Mouse (Mus musculus): ENCODE data around the gene Socs2.

Socs2 gene

GRCm38 (mm10) chr10:95362326-95362725 lies 54.7 kb downstream of the Socs2 start:
- in situ Hi-C loops (cut with MboI; ENCODE audit: low pct_unique_long_range_greater_than_20kb in 1 of 2, low sequenced_read_pairs in 2 of 2, unreplicated experiment in 1 of 2): no loop called here

- in situ Hi-C loops (cut with MboI; ENCODE audit: low pct_unique_long_range_greater_than_20kb in 1 of 2, low sequenced_read_pairs in 2 of 2, unreplicated experiment in 1 of 2): no loop called here
Measured at GRCm38 (mm10) chr10:95361260-95361841, 55.6 kb downstream of the Socs2 start.

- in situ Hi-C loops (cut with MboI; ENCODE audit: low pct_unique_long_range_greater_than_20kb in 1 of 2, low sequenced_read_pairs in 2 of 2, unreplicated experiment in 1 of 2): no loop called here
Measured at GRCm38 (mm10) chr10:95360048-95360447, 56.9 kb downstream of the Socs2 start.

- in situ Hi-C loops (cut with MboI; ENCODE audit: low pct_unique_long_range_greater_than_20kb in 1 of 2, low sequenced_read_pairs in 2 of 2, unreplicated experiment in 1 of 2): no loop called here
Measured at GRCm38 (mm10) chr10:95357721-95358120, 59.3 kb downstream of the Socs2 start.

GRCm38 (mm10) chr10:95356711-95357110 lies 60.3 kb downstream of the Socs2 start:
- in situ Hi-C loops (cut with MboI; ENCODE audit: low pct_unique_long_range_greater_than_20kb in 1 of 2, low sequenced_read_pairs in 2 of 2, unreplicated experiment in 1 of 2): no loop called here

- in situ Hi-C loops (cut with MboI; ENCODE audit: low pct_unique_long_range_greater_than_20kb in 1 of 2, low sequenced_read_pairs in 2 of 2, unreplicated experiment in 1 of 2): no loop called here
Measured at GRCm38 (mm10) chr10:95355678-95356268, 61.2 kb downstream of the Socs2 start.

GRCm38 (mm10) chr10:95354673-95355072 lies 62.3 kb downstream of the Socs2 start:
- in situ Hi-C loops (cut with MboI; ENCODE audit: low pct_unique_long_range_greater_than_20kb in 1 of 2, low sequenced_read_pairs in 2 of 2, unreplicated experiment in 1 of 2): no loop called here

- in situ Hi-C loops (cut with MboI; ENCODE audit: low pct_unique_long_range_greater_than_20kb in 1 of 2, low sequenced_read_pairs in 2 of 2, unreplicated experiment in 1 of 2): no loop called here
Measured at GRCm38 (mm10) chr10:95354047-95354446, 62.9 kb downstream of the Socs2 start.

- in situ Hi-C loops (cut with MboI; ENCODE audit: low pct_unique_long_range_greater_than_20kb in 1 of 2, low sequenced_read_pairs in 2 of 2, unreplicated experiment in 1 of 2): no loop called here
Measured at GRCm38 (mm10) chr10:95348457-95348856, 68.5 kb downstream of the Socs2 start.

- in situ Hi-C loops (cut with MboI; ENCODE audit: low pct_unique_long_range_greater_than_20kb in 1 of 2, low sequenced_read_pairs in 2 of 2, unreplicated experiment in 1 of 2): no loop called here
Measured at GRCm38 (mm10) chr10:95347776-95348175, 69.2 kb downstream of the Socs2 start.

- in situ Hi-C loops (cut with MboI; ENCODE audit: low pct_unique_long_range_greater_than_20kb in 1 of 2, low sequenced_read_pairs in 2 of 2, unreplicated experiment in 1 of 2): no loop called here
Measured at GRCm38 (mm10) chr10:95342833-95343590, 74.0 kb downstream of the Socs2 start.

GRCm38 (mm10) chr10:95340676-95341075 lies 76.3 kb downstream of the Socs2 start:
- in situ Hi-C loops (cut with MboI; ENCODE audit: low pct_unique_long_range_greater_than_20kb in 1 of 2, low sequenced_read_pairs in 2 of 2, unreplicated experiment in 1 of 2): no loop called here

GRCm38 (mm10) chr10:95337589-95337988 lies 79.4 kb downstream of the Socs2 start:
- in situ Hi-C loops (cut with MboI; ENCODE audit: low pct_unique_long_range_greater_than_20kb in 1 of 2, low sequenced_read_pairs in 2 of 2, unreplicated experiment in 1 of 2): no loop called here

GRCm38 (mm10) chr10:95336781-95337544 lies 80.0 kb downstream of the Socs2 start:
- in situ Hi-C loops (cut with MboI; ENCODE audit: low pct_unique_long_range_greater_than_20kb in 1 of 2, low sequenced_read_pairs in 2 of 2, unreplicated experiment in 1 of 2): no loop called here

All from mouse embryonic stem cell (cell line).